Mouse (Mus musculus) spleen, postnatal 4 days (tissue): ENCODE measurements around the gene Syne1.
A peak's percentile ranks its signal among the peaks of the same experiment; 100 is the strongest.

ENCODE experiments used
- DNase-seq, 2 experiments: peaks; one replicate each; pipeline ENCODE4 v3.0.0; 2022; ENCODE audit warnings: low spot score in 2 of 2

Gene Syne1

DNA sequence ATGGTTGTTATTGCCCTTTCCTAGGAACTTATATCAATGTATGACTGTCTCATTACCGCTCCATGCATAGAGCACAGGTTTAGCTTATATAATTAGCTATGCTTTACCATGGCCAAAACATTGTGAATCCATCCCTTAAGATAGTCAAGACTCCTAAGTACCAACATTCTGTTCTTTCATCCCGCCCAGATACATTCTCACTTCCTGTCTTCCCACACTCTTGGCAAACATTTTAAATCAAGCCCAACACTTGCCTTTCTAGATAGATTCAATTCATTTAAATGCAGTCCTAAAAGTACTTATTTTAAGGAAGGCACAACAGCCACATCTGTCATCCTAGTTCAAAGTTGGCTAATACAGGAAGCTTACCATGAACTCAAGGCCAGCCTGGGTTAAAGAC, 113.5 kb downstream of the Syne1 start:
- DNase-seq: no peak

DNA sequence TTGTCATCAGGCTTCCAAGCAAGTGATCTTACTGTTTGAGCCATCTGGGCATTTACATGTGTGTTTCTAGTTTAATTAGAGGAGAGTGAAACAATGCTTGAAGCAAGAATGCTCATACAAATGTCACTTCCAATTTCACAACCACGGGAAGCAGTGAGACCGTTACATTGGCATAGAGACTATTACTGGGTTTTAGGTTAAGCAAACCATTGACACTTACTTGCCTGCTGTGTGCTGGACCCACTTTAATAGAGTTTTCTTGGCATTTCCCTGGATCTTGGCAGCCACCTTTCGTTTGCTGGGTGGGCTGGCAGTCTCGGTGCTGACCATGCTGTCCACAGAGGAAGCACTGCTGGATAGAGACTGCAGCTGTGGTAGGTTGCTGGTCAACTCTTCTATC, 127.3 kb downstream of the Syne1 start:
- no peak for DNase-seq

GRCm38 (mm10) chr10:5415730-5416129, 135.6 kb downstream of the Syne1 start:
- no peak for DNase-seq

DNA sequence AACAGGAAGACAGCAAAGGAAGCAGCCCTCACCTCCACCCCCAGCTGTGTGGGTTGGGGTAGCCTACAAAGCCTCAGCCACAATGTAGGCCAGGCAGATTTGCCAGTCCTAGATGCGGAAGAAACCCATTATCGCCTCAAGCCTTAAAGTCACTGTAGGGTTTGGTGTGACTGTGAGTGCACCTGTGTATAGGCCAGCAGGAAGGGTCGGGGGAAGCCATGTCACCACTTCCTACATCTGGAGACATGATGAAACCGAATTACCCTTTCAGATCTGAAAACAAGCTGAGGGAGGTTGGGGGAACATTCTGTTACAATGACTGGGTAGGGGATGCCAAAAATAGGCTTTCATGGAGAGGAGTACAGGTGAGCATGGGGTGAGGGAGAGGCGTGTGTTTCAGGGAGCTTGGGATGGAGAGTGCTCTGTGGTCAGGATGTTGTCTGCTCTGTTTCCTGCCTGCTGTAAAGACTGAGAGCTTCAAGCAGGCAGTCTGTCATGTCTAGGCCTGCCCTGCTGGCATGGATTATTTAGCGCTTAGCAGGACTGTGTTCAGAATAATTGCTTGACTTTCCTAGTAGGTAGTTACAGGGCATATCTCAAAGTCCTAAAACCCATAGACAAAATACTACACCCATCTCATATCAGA, 167.0 kb downstream of the Syne1 start:
- no peak for DNase-seq

DNA sequence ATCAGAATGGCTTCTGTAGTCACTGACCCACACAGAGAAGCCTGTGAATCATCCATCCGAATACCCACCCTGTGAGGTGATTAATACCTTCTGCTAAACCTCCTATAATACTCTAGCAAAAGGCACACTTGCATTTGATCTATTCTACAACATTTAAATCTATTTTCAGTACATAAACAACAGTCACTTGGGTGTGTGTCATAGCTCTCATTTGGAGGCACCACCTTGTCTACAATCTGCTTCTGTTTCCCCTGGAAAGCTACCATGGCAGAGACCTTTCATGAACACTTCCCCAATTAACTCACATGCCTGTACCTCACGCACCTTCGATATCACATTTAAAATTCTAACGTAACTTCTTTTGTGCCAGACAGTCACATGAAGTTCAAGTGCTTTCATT, 169.7 kb downstream of the Syne1 start:
- no peak for DNase-seq

GRCm38 (mm10) chr10:5378969-5379368, 172.3 kb downstream of the Syne1 start:
- no peak for DNase-seq

DNA sequence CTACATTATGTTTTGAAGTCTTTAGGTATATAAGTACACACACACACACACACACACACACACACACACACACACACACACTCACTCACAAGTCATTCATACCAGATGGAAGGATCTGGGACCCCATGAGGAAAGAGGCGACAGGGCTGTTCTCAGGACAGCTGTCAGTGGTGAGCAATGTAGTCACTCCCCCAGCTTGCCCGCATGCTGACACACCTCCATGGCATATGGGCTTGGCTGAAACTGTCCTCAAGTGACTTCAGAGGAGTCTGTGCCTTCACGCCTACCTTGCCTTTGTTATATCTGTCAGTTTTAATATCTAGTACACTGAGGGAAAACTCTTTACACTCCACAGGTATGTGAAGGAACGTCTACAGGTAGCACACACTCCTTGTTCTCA, 181.7 kb downstream of the Syne1 start:
- DNase-seq: no peak

DNA sequence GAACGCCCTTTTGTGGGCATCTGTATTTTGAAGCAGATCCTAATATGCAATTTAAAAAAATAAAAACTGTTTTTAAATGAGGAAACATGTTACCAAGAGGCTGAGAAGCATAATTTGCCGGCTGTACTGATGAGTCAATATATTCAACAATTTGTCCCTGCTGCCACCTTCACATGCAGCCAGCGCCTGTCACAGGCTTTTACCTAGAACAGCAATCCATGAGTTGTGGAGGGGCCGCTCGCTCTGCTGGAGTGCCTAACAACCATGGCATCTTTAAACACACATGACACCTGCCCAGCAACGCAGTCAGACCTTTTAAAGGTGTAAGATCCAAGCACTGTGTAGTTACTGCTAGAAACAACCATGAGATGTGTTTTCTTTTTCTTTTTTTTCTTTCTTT, 183.0 kb downstream of the Syne1 start:
- no peak for DNase-seq

DNA sequence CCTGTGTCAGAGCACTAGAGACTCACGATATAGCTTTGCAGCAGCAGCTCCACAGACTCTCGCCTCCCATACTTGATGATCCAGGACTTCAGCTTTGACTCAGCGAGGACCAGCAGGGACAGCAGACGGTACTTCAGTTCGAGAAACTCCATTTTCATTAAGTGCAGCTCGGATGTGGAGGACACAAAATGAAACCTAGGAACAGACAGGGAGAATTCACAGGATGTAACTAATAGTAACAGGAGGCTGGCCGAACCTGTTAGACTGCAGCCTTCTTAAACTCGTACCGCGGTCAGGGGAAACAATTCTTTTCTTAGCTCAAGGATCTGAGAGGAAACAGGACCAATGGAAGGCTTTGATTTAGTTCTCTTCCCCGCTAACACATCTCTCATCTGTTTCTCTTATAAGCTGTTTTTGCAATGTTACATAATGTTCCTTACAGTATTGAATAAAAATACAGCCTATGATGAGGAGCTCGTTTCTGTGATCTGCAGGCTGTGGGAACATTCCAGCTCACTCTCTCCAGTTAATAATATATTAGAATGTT, 183.7 kb downstream of the Syne1 start:
- DNase-seq: no peak

GRCm38 (mm10) chr10:5360560-5360959, 190.7 kb downstream of the Syne1 start:
- DNase-seq: no peak

DNA sequence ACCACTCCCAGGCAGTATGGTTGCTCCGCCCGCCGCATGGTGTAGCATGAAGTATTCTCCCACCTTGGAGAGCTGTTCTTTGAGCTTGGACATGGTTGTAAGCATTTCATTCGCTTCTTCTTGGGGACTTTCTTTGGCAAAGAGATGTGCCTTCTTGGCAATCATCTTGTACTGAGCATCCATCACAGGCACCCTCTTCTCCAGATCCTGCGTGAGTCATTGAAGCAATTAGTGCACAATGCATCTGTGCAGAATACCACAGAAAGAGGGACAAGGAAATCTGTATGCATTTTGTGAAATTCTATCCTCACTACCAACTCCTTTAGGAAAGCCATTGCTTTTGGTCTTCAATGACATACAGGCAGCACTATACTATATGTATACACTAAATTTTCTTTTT, 194.7 kb downstream of the Syne1 start:
- DNase-seq: no peak

- DNase-seq: no peak
Observed at GRCm38 (mm10) chr10:5353390-5353789, 197.9 kb downstream of the Syne1 start.

DNA sequence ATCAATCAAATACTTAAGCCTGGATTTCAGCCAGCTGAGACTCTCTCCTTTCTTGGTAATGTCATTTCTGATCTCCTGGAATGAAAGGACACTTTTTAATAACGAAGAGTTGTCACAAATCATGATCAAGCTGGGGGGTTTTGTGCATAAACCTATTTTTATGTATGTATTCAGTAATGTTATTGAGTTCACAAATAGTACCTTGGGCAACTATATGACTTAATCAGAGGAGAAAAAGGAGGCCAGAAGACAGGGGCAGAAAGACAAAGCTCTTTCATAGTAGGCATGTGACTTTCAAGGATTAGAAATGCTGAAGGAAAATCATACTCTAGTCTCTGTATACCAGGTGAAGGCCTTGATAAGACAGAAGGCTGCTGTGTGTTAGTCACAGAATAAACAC, 204.4 kb downstream of the Syne1 start:
- DNase-seq: no peak

DNA sequence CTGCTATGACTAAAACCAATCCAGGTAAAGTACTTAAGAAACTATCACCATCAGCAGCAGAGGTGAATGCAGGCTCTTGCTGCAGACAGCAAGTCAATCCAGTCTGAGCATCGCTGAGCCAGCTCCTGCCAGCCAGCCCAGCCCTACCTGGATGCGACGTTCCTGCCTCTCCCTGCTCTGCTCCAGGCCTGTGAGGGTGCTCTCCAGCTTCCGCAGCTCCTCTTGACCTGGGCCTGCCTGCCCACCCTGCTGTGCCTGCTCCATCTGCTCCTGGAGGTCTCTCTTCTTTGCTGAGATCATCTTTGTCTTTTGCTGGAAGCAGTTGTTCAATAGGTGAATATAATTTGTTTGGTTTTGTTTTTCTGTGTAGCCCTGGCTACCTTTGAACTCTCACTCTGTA, 208.1 kb downstream of the Syne1 start:
- DNase-seq: no peak

DNA sequence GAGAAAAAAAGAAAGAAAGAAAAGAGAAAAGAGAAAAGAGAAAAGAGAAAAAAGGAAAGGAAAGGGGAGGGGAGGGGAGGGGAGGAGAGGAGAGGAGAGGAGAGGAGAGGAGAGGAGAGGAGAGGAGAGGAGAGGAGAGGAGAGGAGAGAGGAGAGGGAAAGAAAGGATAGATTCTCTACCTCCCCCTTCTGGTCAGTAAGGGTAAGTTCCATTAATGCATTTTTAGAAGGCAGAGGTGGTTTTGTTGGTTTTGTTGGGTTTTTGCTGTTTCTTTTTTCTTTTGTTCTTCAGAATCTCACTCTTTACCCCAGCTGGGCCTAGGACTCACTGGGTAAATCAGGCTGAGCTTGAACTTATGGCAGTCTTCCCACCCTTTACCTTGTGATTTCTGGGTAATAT, 214.9 kb downstream of the Syne1 start:
- DNase-seq: no peak

DNA sequence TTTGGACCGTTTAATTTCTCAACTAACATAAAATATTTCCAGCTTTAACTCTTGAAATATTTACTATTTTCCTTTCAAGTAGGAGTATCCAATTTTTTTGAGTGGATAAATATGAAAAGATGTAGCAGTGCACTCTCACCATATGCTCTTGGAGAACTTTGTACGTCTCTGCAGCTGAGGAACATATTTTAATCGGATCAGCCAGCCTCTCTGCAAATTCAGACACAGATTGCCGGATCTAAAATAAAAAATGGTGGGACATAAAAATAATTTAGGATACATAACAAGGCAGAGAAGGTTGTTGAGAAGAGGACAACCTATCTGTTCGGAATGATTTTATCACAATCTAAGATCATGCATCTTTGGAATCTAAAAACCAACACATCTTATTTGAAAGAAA, 218.5 kb downstream of the Syne1 start:
- DNase-seq: no peak

DNA sequence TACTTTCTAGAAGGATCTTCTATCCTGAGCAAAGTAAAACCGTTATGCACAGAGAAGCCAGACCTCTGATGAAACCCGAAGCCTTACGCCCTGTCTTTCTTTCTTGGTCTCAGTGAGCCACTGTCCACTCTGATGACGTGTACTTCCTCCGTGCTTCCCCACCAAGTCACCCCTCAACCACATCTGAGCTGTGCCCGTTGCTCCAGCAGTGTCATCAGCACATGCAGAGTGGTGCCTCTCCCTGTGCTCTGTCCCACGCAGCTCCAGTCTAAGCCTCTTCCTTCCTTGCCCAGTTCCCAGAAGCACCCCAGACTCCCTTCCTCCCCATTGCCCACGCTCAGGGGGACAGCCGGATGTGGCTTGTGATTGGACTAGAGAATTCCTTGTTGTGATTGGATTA, 224.6 kb downstream of the Syne1 start:
- peak in 1 of 2 experiments; percentile 41 for DNase-seq

DNA sequence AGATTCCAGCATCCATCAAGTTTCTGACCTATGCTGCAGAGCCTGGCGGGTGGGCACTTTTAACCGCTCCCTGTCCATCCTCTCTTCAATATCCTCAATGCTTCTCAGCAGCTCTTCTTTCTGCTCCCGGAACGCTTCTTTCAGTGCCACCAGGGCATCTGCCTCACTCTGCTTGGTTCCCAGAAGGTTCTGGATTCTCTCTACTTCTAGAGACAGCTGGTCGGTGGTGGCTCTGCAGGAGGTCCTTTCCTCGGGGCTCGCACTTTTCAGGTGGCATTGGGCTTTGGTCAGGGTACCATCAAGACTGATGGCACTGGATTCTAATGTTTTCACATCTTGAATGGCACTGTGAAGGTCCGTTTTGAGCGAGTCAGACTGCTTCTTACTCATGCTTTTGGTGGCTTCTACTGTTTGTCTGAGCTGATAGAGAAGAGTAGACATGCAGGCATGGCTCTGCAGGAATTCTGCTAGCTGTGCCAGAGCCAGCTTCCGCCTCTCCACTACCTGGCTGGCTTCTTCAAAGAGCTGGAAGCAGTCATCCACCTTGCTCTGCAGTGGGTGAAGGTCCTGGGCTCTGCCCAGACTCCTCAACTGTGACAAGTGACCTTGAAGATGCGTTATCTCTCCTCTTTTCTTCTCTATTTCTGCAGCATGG, 227.4 kb downstream of the Syne1 start:
- peak in 1 of 2 experiments; percentile 51 for DNase-seq

DNA sequence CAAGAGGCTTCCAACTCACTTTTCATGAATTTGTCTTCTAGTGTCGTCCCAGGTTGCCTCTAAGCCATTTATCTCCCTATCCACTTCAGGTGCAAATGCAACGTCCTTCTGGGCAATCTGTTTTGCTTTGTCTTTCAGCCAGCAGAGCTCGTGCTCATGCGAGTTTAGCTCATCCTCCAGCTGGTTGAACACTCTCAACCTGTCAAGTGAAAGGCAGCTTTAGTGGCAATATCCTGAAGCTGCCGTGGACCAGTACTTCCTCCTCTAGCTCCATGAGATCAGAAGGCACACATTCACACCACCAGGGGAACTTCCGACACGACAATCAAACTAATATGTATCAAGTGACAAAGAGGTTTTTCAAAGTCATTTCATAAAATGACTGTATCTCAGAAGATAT, 228.7 kb downstream of the Syne1 start:
- peak in 1 of 2 experiments; percentile 25 for DNase-seq

GRCm38 (mm10) chr10:5317602-5318001, 233.7 kb downstream of the Syne1 start:
- DNase-seq: peak; percentile 42 to 84

DNA sequence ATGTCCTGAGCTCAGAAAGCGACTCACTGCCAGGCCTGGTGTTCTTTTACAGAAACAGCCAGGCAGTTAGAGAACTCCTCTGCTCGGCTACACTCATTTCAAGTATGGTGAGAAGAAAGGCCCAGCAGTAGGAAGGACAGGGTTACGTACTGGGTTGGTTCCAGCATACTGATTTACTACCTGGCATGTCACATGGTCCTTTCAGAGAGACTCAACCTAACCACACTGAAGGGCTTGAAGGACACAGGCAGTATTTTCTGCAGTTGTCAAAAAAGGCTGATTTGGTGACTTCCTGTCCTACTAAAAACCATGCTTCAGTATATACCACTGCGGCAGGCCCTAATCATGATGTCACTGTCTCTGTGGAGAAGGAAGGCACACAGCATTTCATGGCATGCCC, 238.8 kb downstream of the Syne1 start:
- no peak for DNase-seq

DNA sequence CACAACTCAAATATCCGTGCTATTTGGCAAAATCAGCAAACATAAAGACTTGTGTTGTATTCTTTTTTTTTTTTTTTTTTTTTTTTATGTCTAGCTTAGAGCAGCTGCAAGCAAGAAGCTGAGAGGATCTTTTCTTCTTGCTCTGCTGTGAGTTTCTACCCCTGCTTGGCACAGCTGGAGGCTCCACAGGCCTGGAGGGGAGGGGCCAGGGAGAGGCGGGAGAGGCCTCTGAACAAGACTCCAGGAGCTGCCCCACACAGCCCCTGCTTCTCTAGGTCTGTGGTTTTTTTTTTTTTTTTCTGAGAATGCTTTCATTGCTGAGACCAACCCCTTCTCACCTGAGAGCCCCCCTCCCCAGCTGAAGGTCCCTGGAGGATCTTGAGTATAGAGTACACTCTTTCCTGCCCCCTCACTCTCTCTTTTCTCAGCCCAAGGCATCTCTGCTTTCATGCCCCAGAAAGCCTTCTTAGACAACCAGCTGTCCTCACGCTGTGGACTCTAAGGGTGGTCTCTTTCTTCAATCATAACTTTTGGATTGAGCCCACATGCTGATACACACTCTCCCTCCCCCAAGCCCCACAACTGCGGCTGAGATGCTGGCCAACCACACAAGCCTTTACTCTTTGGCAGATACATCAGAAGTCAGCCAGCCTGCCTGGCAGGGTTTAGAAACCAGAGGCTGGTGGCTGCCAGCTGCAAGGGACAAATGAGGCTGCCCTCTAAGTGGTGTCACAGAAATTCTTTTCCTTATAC, 241.1 kb downstream of the Syne1 start:
- no peak for DNase-seq

- DNase-seq: no peak
Observed at GRCm38 (mm10) chr10:5309398-5309797, 241.9 kb downstream of the Syne1 start.
